In genomic region chr14:55672741-55673060, GRCm38 (mm10) we compare ENCODE assay signal across 8 mouse cellular contexts. TPM values are rescaled to one million over a fixed set of nuclear protein-coding genes. Genes with fewer than 3 reads are reported as not detected.
DNase-seq lines count a peak whose midpoint lies in the region; ATAC-seq and TF ChIP-seq lines count a peak whose summit lies in the region.

No protein-coding gene starts in this region.

- TF ChIP-seq CTCF in bone marrow macrophage, adult 2 months (IDR thresholded peaks at IDR 0.05; ENCODE audit: low read depth, low read length) = no peak

- peak overlapping the region; percentile 94 for H3K4me2 ChIP-seq in kidney, embryonic 14.5 days (replicated peaks; ENCODE audit: low read depth, low read length)
- peak overlapping the region; percentile 97 for H3K4me2 ChIP-seq in hindbrain, embryonic 13.5 days
- peak overlapping the region; percentile 98 for H3K4me2 ChIP-seq in midbrain, embryonic 12.5 days (replicated peaks)

- H3K27me3 ChIP-seq in kidney, embryonic 14.5 days (ENCODE audit: control insufficient read depth, insufficient read depth, low read length) = no peaks in the 10 kb centered on the region
- H3K27me3 ChIP-seq in hindbrain, embryonic 13.5 days = no peaks in the 10 kb centered on the region
- no peaks in the 10 kb centered on the region for H3K27me3 ChIP-seq in midbrain, embryonic 12.5 days

- no peak for ATAC-seq in kidney, embryonic 14.5 days (ENCODE audit: low FRiP score, low TSS enrichment)
- ATAC-seq in hindbrain, embryonic 13.5 days (ENCODE audit: low FRiP score) = no peak
- ATAC-seq in midbrain, embryonic 12.5 days (ENCODE audit: low FRiP score, low read depth) = no peak

- WGBS in kidney, embryonic 14.5 days = 73% methylated on average over 7 of the region's 7 CpGs
- WGBS in hindbrain, embryonic 13.5 days = 87% methylated on average over 7 of the region's 7 CpGs
- WGBS in midbrain, embryonic 12.5 days = 83% methylated on average over 7 of the region's 7 CpGs

- no peak for DNase-seq in kidney, postnatal 25 days
- no peak for DNase-seq in thymus, postnatal 14 days
- DNase-seq in right cerebral cortex, adult 2 months (ENCODE audit: low spot score in 2 of 2) = no peak
- no peak for DNase-seq in retina, embryonic 14.5 days (ENCODE audit: low spot score)

- H3K4me1 ChIP-seq in kidney, embryonic 14.5 days (ENCODE audit: control insufficient read depth, insufficient read depth, low read length) = peaks cover 12% of the 10 kb centered on the region
- H3K4me1 ChIP-seq in bone marrow macrophage, adult 2 months (ENCODE audit: control insufficient read depth, insufficient read depth, low read length) = peaks cover 18% of the 10 kb centered on the region
- peaks cover 37% of the 10 kb centered on the region for H3K4me1 ChIP-seq in hindbrain, embryonic 13.5 days (replicated peaks)
- H3K4me1 ChIP-seq in midbrain, embryonic 12.5 days = peaks cover 25% of the 10 kb centered on the region

- H3K9me3 ChIP-seq in kidney, embryonic 14.5 days (ENCODE audit: control insufficient read depth, low read length) = no peaks in the 10 kb centered on the region
- no peaks in the 10 kb centered on the region for H3K9me3 ChIP-seq in hindbrain, embryonic 13.5 days
- no peaks in the 10 kb centered on the region for H3K9me3 ChIP-seq in midbrain, embryonic 12.5 days

- no peak for TF ChIP-seq POLR2A in bone marrow macrophage, adult 2 months (IDR thresholded peaks at IDR 0.05; ENCODE audit: borderline replicate concordance, low read depth, low read length)

- H3K9ac ChIP-seq in kidney, embryonic 14.5 days (ENCODE audit: low read depth, low read length) = peak overlapping the region; percentile 89; the same call in 1 of the 2 replicates
- H3K9ac ChIP-seq in hindbrain, embryonic 13.5 days = peak overlapping the region; percentile 70
- peak overlapping the region; percentile 29 for H3K9ac ChIP-seq in midbrain, embryonic 12.5 days (replicated peaks)

- peak overlapping the region; percentile 89 for H3K4me3 ChIP-seq in kidney, embryonic 14.5 days (ENCODE audit: low read length)
- H3K4me3 ChIP-seq in bone marrow macrophage, adult 2 months (ENCODE audit: insufficient read depth, low read length) = peak overlapping the region; percentile 66
- peak overlapping the region; percentile 62 for H3K4me3 ChIP-seq in hindbrain, embryonic 13.5 days
- peak overlapping the region; percentile 64 for H3K4me3 ChIP-seq in midbrain, embryonic 12.5 days

- peaks cover 30% of the 10 kb centered on the region for H3K36me3 ChIP-seq in kidney, embryonic 14.5 days (ENCODE audit: control insufficient read depth, insufficient read depth, low read length)
- peaks cover 33% of the 10 kb centered on the region for H3K36me3 ChIP-seq in hindbrain, embryonic 13.5 days
- peaks cover 26% of the 10 kb centered on the region for H3K36me3 ChIP-seq in midbrain, embryonic 12.5 days

- peak overlapping the region; percentile 90; the same call in 1 of the 2 replicates for H3K27ac ChIP-seq in kidney, embryonic 14.5 days (ENCODE audit: low read depth, low read length)
- peak overlapping the region; percentile 53; the same call in 1 of the 2 replicates for H3K27ac ChIP-seq in bone marrow macrophage, adult 2 months (ENCODE audit: insufficient read depth, low read depth, low read length)
- peak overlapping the region; percentile 93 for H3K27ac ChIP-seq in hindbrain, embryonic 13.5 days
- H3K27ac ChIP-seq in midbrain, embryonic 12.5 days (replicated peaks) = 0 out of 2 replicates have a peak overlapping the region, but pooled peaks have one; percentile 81

RNA-seq across cellular contexts. Expression of gene Nedd8, which starts 0.8 kb away (rescaled TPM):
- 586 and 744 TPM in 2 replicates for polyA plus RNA-seq in kidney, embryonic 14.5 days (2014; fragmentation: Nextera tagmentation; extraction: Ambion mirVana)
- polyA plus RNA-seq in bone marrow macrophage, adult 2 months (2012; ENCODE audit: insufficient read depth, insufficient read length, missing spikeins) = 318 and 335 TPM in 2 replicates
- 585 and 628 TPM in 2 replicates for polyA plus RNA-seq in hindbrain, embryonic 13.5 days (2015; fragmentation: Nextera tagmentation; extraction: Ambion mirVana)
- 515 and 554 TPM in 2 replicates for polyA plus RNA-seq in midbrain, embryonic 12.5 days (2016; fragmentation: Nextera tagmentation; extraction: Ambion mirVana)

RNA-seq across cellular contexts. Expression of gene Gmpr2, which starts 1.0 kb away (rescaled TPM):
- polyA plus RNA-seq in kidney, embryonic 14.5 days (2014; fragmentation: Nextera tagmentation; extraction: Ambion mirVana) = 58.4 and 62.9 TPM in 2 replicates
- polyA plus RNA-seq in bone marrow macrophage, adult 2 months (2012; ENCODE audit: insufficient read depth, insufficient read length, missing spikeins) = 38.8 and 41.2 TPM in 2 replicates
- 51.1 and 52.9 TPM in 2 replicates for polyA plus RNA-seq in hindbrain, embryonic 13.5 days (2015; fragmentation: Nextera tagmentation; extraction: Ambion mirVana)
- 56.4 and 64.8 TPM in 2 replicates for polyA plus RNA-seq in midbrain, embryonic 12.5 days (2016; fragmentation: Nextera tagmentation; extraction: Ambion mirVana)

RNA-seq across cellular contexts. Expression of gene Tinf2, which starts 8.9 kb away (rescaled TPM):
- polyA plus RNA-seq in kidney, embryonic 14.5 days (2014; fragmentation: Nextera tagmentation; extraction: Ambion mirVana) = 40.3 and 50.1 TPM in 2 replicates
- polyA plus RNA-seq in bone marrow macrophage, adult 2 months (2012; ENCODE audit: insufficient read depth, insufficient read length, missing spikeins) = 18.0 and 19.5 TPM in 2 replicates
- polyA plus RNA-seq in hindbrain, embryonic 13.5 days (2015; fragmentation: Nextera tagmentation; extraction: Ambion mirVana) = 28.0 and 31.8 TPM in 2 replicates
- polyA plus RNA-seq in midbrain, embryonic 12.5 days (2016; fragmentation: Nextera tagmentation; extraction: Ambion mirVana) = 53.5 and 55.4 TPM in 2 replicates

RNA-seq across cellular contexts. Expression of gene Mdp1, which starts 12.4 kb away (rescaled TPM):
- polyA plus RNA-seq in kidney, embryonic 14.5 days (2014; fragmentation: Nextera tagmentation; extraction: Ambion mirVana) = 52.0 and 52.7 TPM in 2 replicates
- polyA plus RNA-seq in bone marrow macrophage, adult 2 months (2012; ENCODE audit: insufficient read depth, insufficient read length, missing spikeins) = 35.9 and 36.3 TPM in 2 replicates
- 74.7 and 77.5 TPM in 2 replicates for polyA plus RNA-seq in hindbrain, embryonic 13.5 days (2015; fragmentation: Nextera tagmentation; extraction: Ambion mirVana)
- 63.8 and 67.2 TPM in 2 replicates for polyA plus RNA-seq in midbrain, embryonic 12.5 days (2016; fragmentation: Nextera tagmentation; extraction: Ambion mirVana)

RNA-seq across cellular contexts. Expression of gene Tssk4, which starts 22.7 kb away (rescaled TPM):
- 0.72 and 0.77 TPM in 2 replicates for polyA plus RNA-seq in kidney, embryonic 14.5 days (2014; fragmentation: Nextera tagmentation; extraction: Ambion mirVana)
- polyA plus RNA-seq in bone marrow macrophage, adult 2 months (2012; ENCODE audit: insufficient read depth, insufficient read length, missing spikeins) = 1.6 and 1.7 TPM in 2 replicates
- polyA plus RNA-seq in hindbrain, embryonic 13.5 days (2015; fragmentation: Nextera tagmentation; extraction: Ambion mirVana) = 0.41 and 0.43 TPM in 2 replicates
- 0.63 and 0.80 TPM in 2 replicates for polyA plus RNA-seq in midbrain, embryonic 12.5 days (2016; fragmentation: Nextera tagmentation; extraction: Ambion mirVana)

Comparison
In these comparisons a context has a peak if more than half of its experiments do, and no peak if none do; other contexts are left out.
1. H3K9ac ChIP-seq: peak in every context shown above with its lines; median percentile 89 in kidney, embryonic 14.5 days; 70 in hindbrain, embryonic 13.5 days; 29 in midbrain, embryonic 12.5 days.